Mouse (Mus musculus): Measurements from ENCODE around the gene Atg7.
"Not testable (repeated sequence)": the region's sequence is repeated elsewhere in the genome, so short reads cannot be mapped to it uniquely, and the experiment has no call there.

Atg7 gene

GRCm38 (mm10) chr6:114876546-114876945, 233.6 kb downstream of the Atg7 start:
- DNase-seq (ENCODE audit: low read depth, low spot score) = no peak

DNA sequence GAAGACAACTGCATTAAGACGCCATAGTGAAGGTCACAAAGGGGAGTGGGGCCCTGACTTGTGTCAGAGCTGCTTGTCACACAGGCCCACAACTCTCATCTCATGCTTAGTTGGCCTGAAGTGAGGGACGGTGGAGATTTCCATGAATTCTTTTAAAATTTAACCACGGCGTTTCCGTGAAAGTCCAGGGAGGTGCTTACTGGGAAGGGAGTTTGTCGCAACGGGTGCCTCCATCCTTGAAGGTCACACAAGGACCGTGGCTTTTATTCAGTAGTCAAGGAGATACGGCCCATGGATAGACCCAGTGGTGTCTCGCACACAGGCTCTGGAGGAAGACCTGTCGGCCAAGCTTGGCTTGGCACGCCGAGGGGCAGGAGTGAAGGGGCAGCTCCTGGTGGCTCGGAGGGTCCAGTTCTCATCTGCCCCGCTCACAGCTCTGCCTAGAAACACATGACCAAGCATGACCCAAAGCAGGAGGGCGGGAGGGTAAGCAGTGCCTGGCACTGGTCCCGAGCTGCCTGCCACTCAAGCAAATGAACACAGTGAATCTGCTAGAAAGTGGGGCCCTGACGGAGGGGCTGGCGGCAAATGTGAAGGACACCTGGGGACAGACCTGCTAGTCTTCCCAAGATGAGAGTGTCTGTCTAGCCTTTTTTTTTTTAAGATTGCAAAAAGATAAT, 236.1 kb downstream of the Atg7 start:
- no peak for DNase-seq (ENCODE audit: low read depth, low spot score)

- DNase-seq (ENCODE audit: low read depth, low spot score) = no peak
These were observed 237.9 kb downstream of the Atg7 start for GRCm38 (mm10) chr6:114880798-114881197.

GRCm38 (mm10) chr6:114882212-114882611, 239.3 kb downstream of the Atg7 start:
- DNase-seq (ENCODE audit: low read depth, low spot score) = no peak

GRCm38 (mm10) chr6:114882675-114883074, 239.8 kb downstream of the Atg7 start:
- no peak for DNase-seq (ENCODE audit: low read depth, low spot score)

GRCm38 (mm10) chr6:114883261-114883740, 240.4 kb downstream of the Atg7 start:
- DNase-seq (ENCODE audit: low read depth, low spot score) = peak; percentile 71

DNA sequence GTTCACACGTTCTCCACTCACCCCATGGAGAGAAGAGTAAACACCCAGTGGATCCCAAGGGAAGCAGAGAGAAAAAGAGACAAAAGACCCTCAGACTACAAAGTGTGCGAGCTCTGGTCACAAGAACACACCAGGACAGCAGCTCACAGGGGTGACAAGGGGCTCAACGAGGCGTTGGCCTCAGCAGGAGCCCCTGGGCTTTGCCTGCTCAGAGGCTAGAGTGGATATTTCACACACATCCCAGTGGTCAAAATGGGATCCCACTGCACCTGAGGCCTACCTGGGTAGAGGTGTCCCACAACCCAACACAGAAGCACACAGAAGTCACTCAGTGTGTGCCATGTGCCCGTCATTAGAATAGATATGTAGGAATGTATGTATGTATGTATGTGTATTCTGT, 242.2 kb downstream of the Atg7 start:
- no peak for DNase-seq (ENCODE audit: low read depth, low spot score)

GRCm38 (mm10) chr6:114886012-114886411, 243.1 kb downstream of the Atg7 start:
- no peak for DNase-seq (ENCODE audit: low read depth, low spot score)

GRCm38 (mm10) chr6:114886504-114887361, 243.8 kb downstream of the Atg7 start:
- no peak for DNase-seq (ENCODE audit: low read depth, low spot score)

- peak; percentile 97 for DNase-seq (ENCODE audit: low read depth, low spot score)
These were observed 246.0 kb downstream of the Atg7 start for GRCm38 (mm10) chr6:114888922-114889321.

DNA sequence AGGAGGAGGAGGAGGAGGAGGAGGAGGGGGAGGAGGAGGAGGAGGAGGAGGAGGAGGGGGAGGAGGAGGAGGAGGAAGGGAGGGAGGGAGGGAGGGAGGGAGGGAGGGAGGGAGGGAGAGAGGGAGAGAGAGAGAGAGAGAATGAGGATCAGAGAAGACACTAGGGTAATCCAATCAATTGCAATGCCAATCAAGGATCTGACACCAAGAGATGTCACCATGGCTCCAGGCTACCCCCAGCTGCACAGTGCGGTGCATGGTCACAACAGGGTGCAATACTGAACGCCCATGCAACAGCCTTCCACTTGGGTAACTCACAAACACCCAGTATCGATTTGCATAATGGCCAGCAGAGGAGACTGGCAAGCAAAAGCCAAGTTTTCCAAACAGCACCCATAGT, 247.1 kb downstream of the Atg7 start:
- not testable (repeated sequence) for DNase-seq (ENCODE audit: low read depth, low spot score)

- no peak for DNase-seq (ENCODE audit: low read depth, low spot score)
These were observed 247.7 kb downstream of the Atg7 start for GRCm38 (mm10) chr6:114890411-114891115.

DNA sequence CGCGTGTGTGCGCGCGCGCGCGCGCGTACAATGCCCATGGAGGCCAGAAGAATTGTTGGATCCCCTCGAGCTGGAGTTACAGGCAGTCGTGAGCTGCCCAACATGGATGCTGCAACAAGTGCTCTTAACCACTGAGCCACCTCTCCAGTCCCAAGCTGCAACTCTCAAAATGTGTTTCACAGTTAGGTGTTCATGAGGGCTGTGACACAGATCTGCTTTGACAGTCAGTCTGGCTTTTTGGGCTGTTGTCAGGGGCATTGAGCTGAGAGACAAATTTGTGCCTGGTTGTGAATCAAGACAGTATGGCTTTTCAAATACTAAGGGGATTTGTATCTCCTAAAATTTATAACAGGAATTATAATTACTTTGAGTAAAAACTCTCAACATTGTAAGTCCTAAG, 248.4 kb downstream of the Atg7 start:
- DNase-seq (ENCODE audit: low read depth, low spot score) = no peak

DNA sequence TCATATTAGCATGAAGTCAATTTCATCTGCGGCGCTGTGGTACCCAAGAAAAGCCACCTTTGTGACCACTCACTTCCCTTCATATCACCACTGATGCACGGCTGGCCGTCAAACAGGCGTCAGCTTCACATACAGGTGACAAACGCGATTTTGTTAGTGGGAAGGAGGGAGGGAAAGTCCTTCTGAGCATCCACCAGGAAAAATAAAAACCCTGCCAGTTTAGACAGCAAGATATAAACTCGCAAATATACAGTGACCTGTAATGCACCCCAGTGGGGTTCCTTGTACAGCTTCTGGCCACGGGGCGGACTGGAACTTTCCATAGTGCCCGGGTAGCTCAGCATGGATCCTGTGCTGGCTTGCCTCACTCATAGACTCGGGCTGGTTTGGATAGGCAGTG, 248.9 kb downstream of the Atg7 start:
- no peak for DNase-seq (ENCODE audit: low read depth, low spot score)

DNA sequence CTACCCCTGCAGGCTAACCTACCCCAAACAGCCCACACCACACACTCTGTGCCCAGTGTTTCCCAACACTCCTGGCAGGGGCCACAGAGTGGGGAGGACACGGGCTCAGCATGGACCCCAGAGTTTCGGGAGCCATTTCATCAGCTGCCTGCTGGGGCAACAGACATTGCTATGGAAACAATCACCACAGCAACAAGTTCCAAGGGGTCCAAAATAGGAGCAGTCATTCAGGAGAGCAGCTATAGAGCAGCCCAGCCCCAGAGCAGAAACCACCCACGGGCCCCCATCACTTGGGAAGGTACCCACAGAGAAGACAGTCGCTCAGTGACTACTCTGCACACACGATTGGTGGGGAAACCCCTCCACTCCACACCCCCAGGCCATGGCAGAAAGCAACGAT, 249.5 kb downstream of the Atg7 start:
- no peak for DNase-seq (ENCODE audit: low read depth, low spot score)

GRCm38 (mm10) chr6:114893427-114894209, 250.7 kb downstream of the Atg7 start:
- DNase-seq (ENCODE audit: low read depth, low spot score) = no peak

GRCm38 (mm10) chr6:114894548-114895106, 251.7 kb downstream of the Atg7 start:
- no peak for DNase-seq (ENCODE audit: low read depth, low spot score)

- no peak for DNase-seq (ENCODE audit: low read depth, low spot score)
These were observed 252.3 kb downstream of the Atg7 start for GRCm38 (mm10) chr6:114895191-114895590.

- no peak for DNase-seq (ENCODE audit: low read depth, low spot score)
These were observed 253.4 kb downstream of the Atg7 start for GRCm38 (mm10) chr6:114896281-114896680.

GRCm38 (mm10) chr6:114898949-114899348, 256.1 kb downstream of the Atg7 start:
- no peak for DNase-seq (ENCODE audit: low read depth, low spot score)

GRCm38 (mm10) chr6:114899652-114900051, 256.8 kb downstream of the Atg7 start:
- peak; percentile 70 for DNase-seq (ENCODE audit: low read depth, low spot score)

Measured in ZHBTc4 (cell line).